Mouse (Mus musculus) Patski (cell line): ENCODE measurements at regions not wholly inside any gene's neighbourhood (a gene's known extent, or its start where the extent isn't known, plus 50 kb on each side); places are given as distances from the start of the nearest gene placed in this dataset.
A peak's percentile ranks its signal among the peaks of the same experiment; 100 is the strongest.

ENCODE experiments used
- ATAC-seq: fragments of 100-300 bp; one replicate; pipeline ENCODE4 v1.8.0; 2021
- CTCF ChIA-PET: fragments of 350-600 bp; sonication (Branson Sonifier 250); formaldehyde crosslinking; loops from one replicate; lab custom pipeline; 2022; ENCODE audit warnings: inconsistent platforms; lab: Charles Lee
- POLR2A ChIA-PET: fragments of 350-600 bp; sonication (Branson Sonifier 250); formaldehyde crosslinking; loops from one replicate; lab custom pipeline; 2022; ENCODE audit warnings: antibody characterized with exemption, inconsistent platforms; lab: Charles Lee
- DNase-seq: peaks from one replicate; pipeline ENCODE4 v3.0.0-alpha.2; 2011; ENCODE audit warnings: low read depth, low spot score
- H3K27me3 ChIP-seq: fragments of 371-371 bp; one replicate; pipeline ENCODE4 v1.5.1; 2021
- CTCF ChIP-seq: fragments of 100-300 bp; IDR thresholded peaks from one replicate; pipeline ENCODE4 v1.5.1; 2021
- in situ Hi-C: fragments of 300-500 bp; cut with MboI; formaldehyde crosslinking; loops from 3 replicates; pipeline ENCODE4 v1.11.1; 2018; ENCODE audit warnings: low pct_unique_long_range_greater_than_20kb, mixed read lengths

DNA sequence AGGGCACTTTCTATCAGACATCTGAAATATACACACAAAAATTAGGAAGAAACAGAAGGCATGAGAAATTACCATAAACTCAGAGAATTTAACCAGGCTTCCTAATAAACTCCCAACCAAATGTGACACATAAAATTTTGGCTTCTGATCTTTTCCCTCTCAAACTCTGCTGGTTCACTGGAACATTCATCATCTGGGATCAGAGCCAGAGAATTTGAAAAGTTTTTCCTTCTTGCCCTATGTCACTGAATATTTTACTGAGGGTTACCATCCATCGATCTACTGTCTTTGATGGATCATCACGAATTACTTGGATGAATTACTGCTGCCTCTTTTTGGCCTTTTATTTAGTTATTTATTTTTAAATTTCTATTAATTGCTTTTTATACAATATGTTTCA, 221.4 kb upstream of the Tbx18 start:
- no peak for TF ChIP-seq CTCF
- no peaks in the 10 kb centered on the region for H3K27me3 ChIP-seq
- DNase-seq (no peak), ATAC-seq (no peak)
- POLR2A ChIA-PET: no interaction called here
- CTCF ChIA-PET: no interaction called here
- in situ Hi-C loops: no loop called here

DNA sequence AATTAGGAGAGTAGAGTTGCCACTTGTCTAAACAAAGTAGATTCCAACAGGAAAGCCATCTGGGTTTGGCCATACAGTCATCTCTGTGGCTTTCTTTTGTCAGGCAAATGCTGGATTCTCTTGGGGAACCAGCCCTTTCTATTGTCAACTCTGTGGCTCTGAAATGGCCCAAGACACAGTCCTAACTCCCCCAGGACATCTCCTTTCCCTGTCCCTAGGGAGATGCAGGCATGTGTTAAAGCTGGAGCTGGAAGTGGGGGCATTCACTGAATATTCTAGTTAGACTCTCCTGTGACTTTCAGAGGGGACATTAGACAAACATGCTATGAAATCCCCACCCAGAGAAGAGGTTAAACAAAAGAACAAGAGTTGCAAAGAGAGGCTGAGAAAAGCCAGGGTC, 223.9 kb upstream of the Tbx18 start:
- POLR2A ChIA-PET: no interaction called here
- CTCF ChIA-PET: no interaction called here
- no peaks in the 10 kb centered on the region for H3K27me3 ChIP-seq
- no peak for TF ChIP-seq CTCF
- in situ Hi-C loops: no loop called here
- DNase-seq (no peak), ATAC-seq (no peak)

DNA sequence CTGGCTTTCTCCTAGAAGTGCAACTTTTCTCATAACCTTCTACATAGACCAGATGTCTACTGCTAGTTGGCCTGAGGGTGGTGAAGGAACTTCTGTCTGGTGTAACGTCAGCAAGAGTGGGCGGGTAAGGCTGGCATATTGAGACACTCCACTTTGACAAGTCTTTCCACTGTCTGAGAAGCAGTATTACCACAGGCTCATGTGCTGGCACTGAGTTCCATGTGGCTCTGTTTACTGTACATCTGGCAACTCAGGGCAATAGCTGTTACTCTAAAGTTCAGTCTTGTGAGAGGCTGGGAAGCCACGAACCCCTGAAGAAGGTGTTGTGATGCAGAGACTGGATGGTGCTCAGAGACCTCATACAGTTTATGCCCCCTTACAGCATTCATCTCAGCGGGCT, 230.7 kb upstream of the Tbx18 start:
- ChIA-PET POLR2A (no interaction called here), CTCF (interaction anchor here (1.0 kb wide), 1 partner anchor 36 kb away, joined by 3 read pairs; no protein-coding TSS in a partner anchor)
- DNase-seq (no peak), ATAC-seq (no peak)
- TF ChIP-seq CTCF: no peak
- no peaks in the 10 kb centered on the region for H3K27me3 ChIP-seq
- in situ Hi-C loops: no loop called here

DNA sequence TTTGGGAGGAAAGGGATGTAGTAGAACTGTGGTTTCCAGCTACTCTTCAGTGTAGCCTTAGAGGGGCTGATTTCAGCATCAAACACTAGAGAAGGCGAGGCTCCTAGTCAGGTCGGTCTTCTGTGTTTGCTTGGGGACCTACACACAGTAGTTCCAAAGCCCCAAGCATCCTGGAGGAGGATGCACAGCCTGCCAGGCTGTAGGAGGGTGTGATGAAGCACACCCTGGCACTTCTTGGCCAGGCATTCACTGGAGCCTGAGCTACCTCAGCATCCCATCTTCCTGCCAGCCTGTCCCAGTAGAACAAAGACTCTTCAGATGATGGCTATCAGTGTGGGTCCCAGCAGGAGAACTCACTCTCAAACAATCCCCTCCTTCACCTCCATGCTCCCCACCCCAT, 233.4 kb upstream of the Tbx18 start:
- no peaks in the 10 kb centered on the region for H3K27me3 ChIP-seq
- CTCF ChIA-PET: interaction anchor here (0.7 kb wide), 1 partner anchor 16 kb away, joined by 3 read pairs; no protein-coding TSS in a partner anchor
- POLR2A ChIA-PET: no interaction called here
- in situ Hi-C loops: no loop called here
- ATAC-seq (no peak), DNase-seq (no peak)
- no peak for TF ChIP-seq CTCF

DNA sequence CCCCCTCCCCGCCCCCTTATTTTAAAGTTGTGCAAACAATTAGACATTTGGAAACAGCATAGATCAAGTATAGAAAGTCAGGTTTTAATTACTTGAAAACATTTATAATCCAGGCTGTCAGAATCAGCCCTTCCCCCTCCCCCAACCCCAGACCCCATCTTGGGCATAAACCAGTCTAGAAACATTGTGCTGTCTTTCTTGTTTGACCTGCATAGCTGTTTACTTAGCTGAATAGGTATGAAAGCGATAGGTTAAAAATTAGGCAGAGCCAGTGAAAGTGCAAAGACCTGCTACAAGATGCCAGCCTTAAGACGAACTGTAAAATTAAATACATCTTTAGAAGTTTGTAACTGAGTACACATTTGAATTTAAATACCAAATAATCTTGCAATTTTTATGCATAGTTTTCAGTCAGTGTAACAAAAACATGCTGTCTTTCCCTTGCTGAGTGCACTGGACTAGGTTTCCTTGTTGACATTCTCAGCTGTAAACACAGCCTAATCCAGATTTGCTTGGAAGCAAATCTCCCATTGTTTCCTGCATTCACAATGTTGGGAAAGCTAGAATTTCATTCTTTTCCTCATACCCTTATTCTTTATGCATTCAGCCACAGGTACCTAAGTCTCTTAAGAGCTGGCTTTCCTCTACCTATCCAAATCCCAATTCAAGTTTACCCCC, 234.2 kb upstream of the Tbx18 start:
- H3K27me3 ChIP-seq: no peaks in the 10 kb centered on the region
- no peak for TF ChIP-seq CTCF
- ChIA-PET POLR2A (no interaction called here), CTCF (interaction anchor here (1.5 kb wide), 1 partner anchor 40 kb away, joined by 4 read pairs; no protein-coding TSS in a partner anchor)
- ATAC-seq (no peak), DNase-seq (no peak)
- in situ Hi-C loops: no loop called here

DNA sequence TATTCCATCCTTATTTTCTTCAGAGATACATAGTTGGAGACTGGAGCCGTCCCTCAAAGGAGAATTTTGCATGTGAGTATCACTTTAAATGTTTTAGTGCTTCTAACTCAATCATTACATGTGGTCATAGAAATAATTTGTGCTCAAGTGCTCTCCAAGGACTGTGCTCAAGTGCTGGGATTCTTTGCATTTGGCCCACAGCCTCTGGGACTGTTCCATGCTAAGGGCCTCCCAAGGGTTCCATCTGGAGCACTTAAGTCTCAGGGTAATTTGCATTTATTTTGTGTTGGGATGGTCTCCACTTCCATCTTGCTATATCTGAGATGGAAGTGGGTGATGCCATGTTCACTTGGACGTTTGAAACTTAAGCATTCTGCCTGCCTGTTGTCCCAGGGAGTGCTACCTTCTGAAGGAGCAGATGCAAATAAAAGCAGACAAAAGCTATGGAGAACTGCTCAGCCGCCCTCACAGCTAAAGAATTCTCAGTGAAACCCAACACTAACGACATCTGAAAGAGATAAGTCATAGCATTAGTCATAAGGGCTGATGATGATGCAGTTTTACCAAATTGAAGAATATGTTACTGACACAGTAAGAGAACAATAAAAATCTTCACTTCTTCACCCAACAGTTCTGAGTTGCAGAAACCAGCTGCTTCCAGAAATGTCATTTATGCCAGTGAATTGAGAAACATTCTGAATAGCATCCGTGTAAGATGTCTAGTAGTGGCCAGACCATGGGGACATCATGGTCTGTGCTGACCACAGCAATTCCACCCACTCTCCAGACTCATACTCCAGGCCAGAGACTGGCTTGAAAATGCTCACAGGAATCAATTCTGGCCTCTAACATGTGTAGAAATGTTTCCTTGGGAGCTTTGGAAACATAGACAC, 237.4 kb upstream of the Tbx18 start:
- POLR2A ChIA-PET: no interaction called here
- TF ChIP-seq CTCF: no peak
- ATAC-seq (no peak), DNase-seq (peak; percentile 12)
- in situ Hi-C loops: no loop called here
- CTCF ChIA-PET: interaction anchor here (1.4 kb wide), 1 partner anchor 74 kb away, joined by 3 read pairs; no protein-coding TSS in a partner anchor
- H3K27me3 ChIP-seq: no peaks in the 10 kb centered on the region

DNA sequence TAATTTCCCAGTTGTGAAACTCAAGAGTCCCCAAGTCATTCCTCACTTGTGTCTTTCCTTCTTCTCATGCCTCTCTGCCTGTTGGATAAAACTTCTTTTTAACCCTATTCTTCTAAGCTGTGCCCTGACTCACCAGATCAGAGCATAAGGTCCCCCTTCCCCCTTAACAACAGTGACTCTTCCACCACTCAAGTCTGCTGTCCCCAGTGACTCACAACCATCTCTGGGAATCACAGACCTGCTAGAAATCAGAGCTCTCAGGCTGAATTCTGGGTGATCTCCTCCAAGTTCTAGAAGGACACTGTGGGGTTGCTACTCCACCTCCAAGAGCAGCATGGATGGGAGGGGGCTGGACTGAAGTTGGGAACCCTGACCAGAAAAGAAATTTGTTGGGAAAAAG, 239.5 kb upstream of the Tbx18 start:
- H3K27me3 ChIP-seq: no peaks in the 10 kb centered on the region
- in situ Hi-C loops: no loop called here
- TF ChIP-seq CTCF: no peak
- ATAC-seq: no peak
- ChIA-PET CTCF (no interaction called here), POLR2A (interaction anchor here (0.6 to 0.7 kb wide), 3 partner anchors 15 to 517 kb away, joined by 3 to 4 read pairs (median 3); no protein-coding TSS in a partner anchor)
- DNase-seq: no peak

DNA sequence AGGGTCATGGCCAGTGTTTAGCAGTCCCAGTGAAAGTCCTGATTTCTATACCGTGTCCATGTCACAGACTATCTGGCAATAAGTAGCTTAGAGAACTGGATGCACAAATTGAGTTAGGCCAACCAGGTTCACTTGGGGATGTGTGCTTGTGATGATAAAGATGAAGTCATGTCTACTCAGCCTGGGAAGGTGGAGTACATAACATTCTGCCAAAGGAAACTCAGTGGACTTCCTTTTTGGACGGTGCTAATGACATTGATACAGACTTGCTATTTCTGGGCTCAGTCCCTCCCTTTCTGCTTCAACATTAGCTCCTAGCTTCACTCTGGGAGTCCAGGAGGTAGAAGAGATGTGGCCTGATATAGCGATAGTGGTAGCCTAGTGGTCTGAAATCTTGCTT, 240.7 kb upstream of the Tbx18 start:
- no peak for TF ChIP-seq CTCF
- ATAC-seq (no peak), DNase-seq (no peak)
- no peaks in the 10 kb centered on the region for H3K27me3 ChIP-seq
- ChIA-PET POLR2A (no interaction called here), CTCF (no interaction called here)
- in situ Hi-C loops: no loop called here

DNA sequence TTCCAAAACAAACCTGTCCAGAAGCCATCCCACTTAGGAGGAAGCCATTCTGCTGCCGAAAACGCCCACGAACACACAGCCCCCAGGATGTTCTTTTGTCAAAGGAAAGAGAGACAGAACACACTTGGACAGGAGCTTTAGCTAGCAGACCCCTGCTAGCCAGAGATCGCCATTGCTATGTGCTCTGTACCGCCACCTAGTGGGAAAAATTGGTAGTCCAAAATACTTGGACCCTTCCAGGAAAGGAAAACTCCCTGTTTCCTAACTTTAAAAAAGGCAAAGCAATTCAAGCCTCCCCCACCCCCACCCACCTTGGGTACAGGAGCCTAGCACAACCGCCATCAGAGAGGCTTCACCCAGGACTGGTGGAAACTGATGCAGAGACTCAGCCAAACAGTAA, 242.5 kb upstream of the Tbx18 start:
- DNase-seq (no peak), ATAC-seq (no peak)
- POLR2A ChIA-PET: no interaction called here
- peak; percentile 47 for TF ChIP-seq CTCF
- CTCF ChIA-PET: no interaction called here
- H3K27me3 ChIP-seq: no peaks in the 10 kb centered on the region
- in situ Hi-C loops: no loop called here

DNA sequence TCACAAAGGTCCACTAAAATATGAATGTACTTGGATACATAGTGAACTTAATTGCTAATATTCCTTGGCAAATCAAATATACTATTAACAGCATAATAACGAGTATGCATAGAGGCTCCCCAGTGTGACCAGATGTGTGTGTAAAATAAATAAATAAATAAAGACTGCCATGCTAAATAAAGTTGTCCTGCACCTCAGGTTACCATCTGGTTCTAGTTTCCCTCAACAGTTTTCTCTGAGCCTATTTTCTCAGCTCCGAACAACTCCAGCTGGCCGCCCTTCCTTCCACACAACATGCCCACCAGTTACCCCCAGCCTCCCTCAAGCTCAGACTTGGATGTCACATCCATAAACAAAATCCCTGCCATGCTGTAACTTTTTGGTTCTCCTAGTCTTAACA, 253.8 kb upstream of the Tbx18 start:
- DNase-seq (no peak), ATAC-seq (no peak)
- CTCF ChIA-PET: no interaction called here
- no peaks in the 10 kb centered on the region for H3K27me3 ChIP-seq
- TF ChIP-seq CTCF: no peak
- in situ Hi-C loops: no loop called here
- POLR2A ChIA-PET: interaction anchor here (1.6 kb wide), 1 partner anchor 13 kb away, joined by 3 read pairs; no protein-coding TSS in a partner anchor

DNA sequence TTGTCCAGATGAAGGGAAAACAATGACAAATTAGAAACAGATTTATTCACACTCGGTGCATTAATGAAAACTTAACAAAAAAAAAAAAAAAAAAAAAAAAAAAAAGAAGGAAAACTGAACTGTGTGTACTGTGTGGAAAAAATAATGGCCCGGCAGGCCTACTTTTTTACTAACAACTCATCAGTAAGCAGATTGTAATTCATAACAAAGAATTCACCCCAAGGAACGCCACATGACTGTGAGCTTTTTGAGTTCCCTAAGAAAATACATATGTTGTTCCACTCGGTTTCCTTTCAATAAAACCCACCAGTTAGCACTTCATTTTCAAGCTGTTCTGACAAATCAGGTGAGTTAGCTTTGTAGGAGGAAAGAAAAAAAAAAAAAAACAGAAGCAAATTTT, 254.4 kb upstream of the Tbx18 start:
- in situ Hi-C loops: no loop called here
- no peaks in the 10 kb centered on the region for H3K27me3 ChIP-seq
- no peak for ATAC-seq
- ChIA-PET CTCF (interaction anchor here (1.1 to 1.3 kb wide), 3 partner anchors 11 to 88 kb away, joined by 3 to 5 read pairs (median 4); no protein-coding TSS in a partner anchor), POLR2A (interaction anchor here (1.6 kb wide), 1 partner anchor 12 kb away, joined by 3 read pairs; no protein-coding TSS in a partner anchor)
- TF ChIP-seq CTCF: no peak
- no peak for DNase-seq
